Mouse (Mus musculus) neural tube, embryonic 15.5 days (tissue): ENCODE results near the gene Dennd4b. TPM values are rescaled to one million over a fixed set of nuclear protein-coding genes. Genes with fewer than 3 reads are reported as not detected.
"Not testable (repeated sequence)": the region's sequence is repeated elsewhere in the genome, so short reads cannot be mapped to it uniquely, and the experiment has no call there.

ENCODE experiments used
- ATAC-seq: fragments of 200-750 bp; cut with Nextera tagmentation; 2 replicates; pipeline ENCODE4 v1.8.0; 2017; ENCODE audit warnings: mild to moderate bottlenecking, moderate TSS enrichment, moderate library complexity; ENCODE audit not compliant: low FRiP score
- H3K27ac ChIP-seq: fragments of 300-500 bp; sonication (generic); replicated peaks from 2 replicates; pipeline ENCODE4 v1.5.1; 2015; ENCODE audit warnings: mild to moderate bottlenecking, inconsistent platforms
- H3K27me3 ChIP-seq: fragments of 300-500 bp; sonication (generic); replicated peaks from 2 replicates; pipeline ENCODE4 v1.6.1; 2015; ENCODE audit warnings: inconsistent platforms
- H3K36me3 ChIP-seq: fragments of 300-500 bp; sonication (generic); 2 replicates; pipeline ENCODE4 v1.6.1; 2015; ENCODE audit warnings: inconsistent platforms
- H3K4me1 ChIP-seq: fragments of 300-500 bp; sonication (generic); 2 replicates; pipeline ENCODE4 v1.6.1; 2015; ENCODE audit warnings: inconsistent platforms
- H3K4me2 ChIP-seq: fragments of 300-500 bp; sonication (generic); 2 replicates; pipeline ENCODE4 v1.6.1; 2015; ENCODE audit warnings: inconsistent platforms, mild to moderate bottlenecking, moderate library complexity
- H3K4me3 ChIP-seq: fragments of 300-500 bp; sonication (generic); replicated peaks from 2 replicates; pipeline ENCODE4 v1.5.1; 2015; ENCODE audit warnings: mild to moderate bottlenecking, inconsistent platforms
- H3K9ac ChIP-seq: fragments of 300-500 bp; sonication (generic); replicated peaks from 2 replicates; pipeline ENCODE4 v1.6.1; 2015; ENCODE audit warnings: mild to moderate bottlenecking, inconsistent platforms
- H3K9me3 ChIP-seq: fragments of 300-500 bp; sonication (generic); replicated peaks from 2 replicates; pipeline ENCODE4 v1.6.1; 2016; ENCODE audit warnings: inconsistent platforms
- WGBS: fragments of 180-500 bp; shearing (Covaris S2); methylation state at CpG from one replicate; pipeline ENCODE4 v1.1.7; 2015; ENCODE audit warnings: mixed read lengths; 5-methylcytosine and 5-hydroxymethylcytosine counted together
- polyA plus RNA-seq: library from polyadenylated mRNA; unstranded; fragments of >200 nt; fragmentation: Nextera tagmentation; extraction: Ambion mirVana; gene quantifications from 2 replicates; pipeline ENCODE4 v1.2.1, GENCODE M21; 2015

Dennd4b gene
- polyA plus RNA-seq, 1 experiment from 2014 or later: 7.3 TPM

- WGBS: 87% methylated on average over 9 of the region's 9 CpGs
- no peak overlapping the region for H3K27ac ChIP-seq
- H3K4me2 ChIP-seq: no peak overlapping the region
- no peaks in the 10 kb centered on the region for H3K4me1 ChIP-seq
- H3K27me3 ChIP-seq: no peaks in the 10 kb centered on the region
- no peaks in the 10 kb centered on the region for H3K9me3 ChIP-seq
- no peak overlapping the region for H3K9ac ChIP-seq
- no peak overlapping the region for H3K4me3 ChIP-seq
- no peak for ATAC-seq
- H3K36me3 ChIP-seq: peaks cover 52% of the 10 kb centered on the region
These were observed 15.7 kb downstream of the Dennd4b start for GRCm38 (mm10) chr3:90280708-90281107.

- H3K9ac ChIP-seq: no peak overlapping the region
- no peak overlapping the region for H3K4me3 ChIP-seq
- H3K4me2 ChIP-seq: no peak overlapping the region
- no peak for ATAC-seq
- no peaks in the 10 kb centered on the region for H3K9me3 ChIP-seq
- H3K4me1 ChIP-seq: no peaks in the 10 kb centered on the region
- WGBS: 100% methylated on average over 2 of the region's 2 CpGs
- no peak overlapping the region for H3K27ac ChIP-seq
- no peaks in the 10 kb centered on the region for H3K27me3 ChIP-seq
- H3K36me3 ChIP-seq: peaks cover 21% of the 10 kb centered on the region
These were observed 19.2 kb downstream of the Dennd4b start for GRCm38 (mm10) chr3:90284150-90284549.

- not testable (repeated sequence) for H3K36me3 ChIP-seq, H3K27me3 ChIP-seq, H3K4me3 ChIP-seq, ATAC-seq, H3K4me2 ChIP-seq, H3K9ac ChIP-seq, H3K27ac ChIP-seq, H3K9me3 ChIP-seq
- WGBS: 63% methylated on average over 3 of the region's 3 CpGs
- H3K4me1 ChIP-seq: peaks cover 12% of the 10 kb centered on the region
These were observed 24.4 kb downstream of the Dennd4b start for GRCm38 (mm10) chr3:90289403-90289802.

GRCm38 (mm10) chr3:90290602-90291001 lies 25.6 kb downstream of the Dennd4b start:
- Histone ChIP-seq H3K4me2 (no peak overlapping the region), H3K4me3 (no peak overlapping the region), H3K27me3 (no peaks in the 10 kb centered on the region), H3K9ac (no peak overlapping the region), H3K27ac (no peak overlapping the region), H3K4me1 (peaks cover 24% of the 10 kb centered on the region), H3K9me3 (no peaks in the 10 kb centered on the region), H3K36me3 (no peaks in the 10 kb centered on the region)
- 96% methylated on average over 1 of the region's 1 CpGs for WGBS
- ATAC-seq: no peak

- Histone ChIP-seq H3K9ac (peak overlapping the region; percentile 80), H3K4me1 (peaks cover 37% of the 10 kb centered on the region), H3K36me3 (no peaks in the 10 kb centered on the region), H3K9me3 (no peaks in the 10 kb centered on the region), H3K4me2 (peak overlapping the region; percentile 60), H3K27me3 (no peaks in the 10 kb centered on the region), H3K4me3 (peak overlapping the region; percentile 73), H3K27ac (peak overlapping the region; percentile 94)
- ATAC-seq: no peak
- WGBS: 48% methylated on average over 2 of the region's 2 CpGs
These were observed 27.0 kb downstream of the Dennd4b start for GRCm38 (mm10) chr3:90291982-90292344.

GRCm38 (mm10) chr3:90292345-90293275 lies 27.6 kb downstream of the Dennd4b start, which contains the start of gene Gatad2b:
Gene Gatad2b, plus strand, starts transcription at chr3:90293178.
- Histone ChIP-seq H3K9ac (peak within 1 kb of the TSS; percentile 91), H3K9me3 (no peaks in the 10 kb centered on the region), H3K4me3 (peak within 1 kb of the TSS; percentile 73), H3K27ac (peak within 1 kb of the TSS; percentile 96), H3K36me3 (no peaks in the 10 kb centered on the region), H3K4me2 (peak within 1 kb of the TSS; percentile 87), H3K27me3 (no peaks in the 10 kb centered on the region), H3K4me1 (peaks cover 41% of the 10 kb centered on the region)
- ATAC-seq: peak; percentile 98
- under 1% methylated on average over 44 of the region's 47 CpGs for WGBS

- H3K27me3 ChIP-seq: no peaks in the 10 kb centered on the region
- H3K9me3 ChIP-seq: no peaks in the 10 kb centered on the region
- WGBS: under 1% methylated on average over 23 of the region's 68 CpGs
- peaks cover 41% of the 10 kb centered on the region for H3K4me1 ChIP-seq
- peak; percentile 36 for ATAC-seq
- no peaks in the 10 kb centered on the region for H3K36me3 ChIP-seq
- H3K4me3 ChIP-seq: peak overlapping the region; percentile 73
- peak overlapping the region; percentile 91 for H3K9ac ChIP-seq
- peak overlapping the region; percentile 87 for H3K4me2 ChIP-seq
- H3K27ac ChIP-seq: peak overlapping the region; percentile 96
These were observed 28.5 kb downstream of the Dennd4b start for GRCm38 (mm10) chr3:90293352-90294063.

GRCm38 (mm10) chr3:90294064-90294440 lies 29.1 kb downstream of the Dennd4b start:
- peak overlapping the region; percentile 96 for H3K27ac ChIP-seq
- ATAC-seq: no peak
- WGBS: 1% methylated on average over 11 of the region's 11 CpGs

GRCm38 (mm10) chr3:90294651-90295050 lies 29.7 kb downstream of the Dennd4b start:
- H3K9me3 ChIP-seq: no peaks in the 10 kb centered on the region
- no peaks in the 10 kb centered on the region for H3K27me3 ChIP-seq
- no peak overlapping the region; the same call in 1 of the 2 replicates for H3K27ac ChIP-seq
- H3K36me3 ChIP-seq: no peaks in the 10 kb centered on the region
- 77% methylated on average over 2 of the region's 2 CpGs for WGBS
- H3K9ac ChIP-seq: peak overlapping the region; percentile 91
- peaks cover 41% of the 10 kb centered on the region for H3K4me1 ChIP-seq
- peak overlapping the region; percentile 87 for H3K4me2 ChIP-seq
- peak overlapping the region; percentile 73 for H3K4me3 ChIP-seq
- no peak for ATAC-seq

More at GRCm38 (mm10) chr3:90294064-90294440, 29.1 kb downstream of the Dennd4b start:
- Histone ChIP-seq H3K4me3 (peak overlapping the region; percentile 73), H3K36me3 (no peaks in the 10 kb centered on the region), H3K4me2 (peak overlapping the region; percentile 87), H3K9ac (peak overlapping the region; percentile 91), H3K27me3 (no peaks in the 10 kb centered on the region), H3K9me3 (no peaks in the 10 kb centered on the region), H3K4me1 (peaks cover 41% of the 10 kb centered on the region)

GRCm38 (mm10) chr3:90305801-90306200 lies 40.8 kb downstream of the Dennd4b start:
- Histone ChIP-seq H3K27ac (no peak overlapping the region), H3K4me3 (no peak overlapping the region), H3K4me2 (no peak overlapping the region), H3K4me1 (peaks cover 16% of the 10 kb centered on the region), H3K9me3 (no peaks in the 10 kb centered on the region), H3K27me3 (no peaks in the 10 kb centered on the region), H3K9ac (no peak overlapping the region), H3K36me3 (peaks cover 3% of the 10 kb centered on the region; the same call in 1 of the 2 replicates)
- 63% methylated on average over 3 of the region's 3 CpGs for WGBS
- no peak for ATAC-seq

- no peak overlapping the region for H3K4me2 ChIP-seq
- peaks cover 3% of the 10 kb centered on the region; the same call in 1 of the 2 replicates for H3K36me3 ChIP-seq
- no peak overlapping the region for H3K27ac ChIP-seq
These were observed 44.6 kb downstream of the Dennd4b start for GRCm38 (mm10) chr3:90309589-90309988.

More at GRCm38 (mm10) chr3:90309589-90309988, 44.6 kb downstream of the Dennd4b start:
- H3K4me3 ChIP-seq: no peak overlapping the region
- H3K9ac ChIP-seq: no peak overlapping the region
- H3K4me1 ChIP-seq: peaks cover 16% of the 10 kb centered on the region
- no peaks in the 10 kb centered on the region for H3K9me3 ChIP-seq
- H3K27me3 ChIP-seq: no peaks in the 10 kb centered on the region
- ATAC-seq: no peak
